Mouse (Mus musculus) ES-Bruce4 (cell line): Measurements from ENCODE around the gene Il27ra.

ENCODE experiments used
- CTCF ChIP-seq: IDR thresholded peaks from one replicate; pipeline ENCODE4 v1.8.1; 2011; ENCODE audit warnings: low read depth, low read length
- POLR2A ChIP-seq: IDR thresholded peaks from one replicate; pipeline ENCODE4 v1.8.1; 2011; ENCODE audit warnings: low read length; ENCODE audit not compliant: insufficient read depth

- TF ChIP-seq CTCF (no peak), POLR2A (no peak)
These were observed 53.1 kb downstream of the Il27ra start for GRCm38 (mm10) chr8:83989243-83989642.
